Mouse (Mus musculus): ENCODE measurements around the gene Nfia.

Nfia gene

GRCm38 (mm10) chr4:97772641-97773040 lies at the start of gene Nfia:
Nfia (plus strand) TSS chr4:97772734.
- DNase-seq: no peak

DNA sequence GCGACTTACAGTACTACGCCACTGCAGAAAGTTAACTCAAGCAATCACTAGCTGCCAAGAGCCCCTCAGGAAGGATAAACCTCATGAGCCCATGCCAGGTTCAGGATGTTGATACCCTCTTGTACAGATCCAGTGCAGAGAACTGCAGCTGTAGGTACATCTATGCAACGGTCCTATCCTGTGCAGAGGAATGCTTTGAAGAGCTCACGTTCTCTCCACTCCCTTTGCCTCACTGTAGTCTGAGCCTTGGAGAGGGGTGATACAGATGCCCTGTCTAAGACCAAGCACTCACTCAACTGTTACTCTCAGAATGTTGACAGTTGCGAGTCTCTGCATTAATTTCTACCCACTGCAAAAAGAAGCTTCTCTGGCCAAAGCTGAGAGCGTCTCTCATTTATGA lies 49.2 kb upstream of the Nfia start:
- DNase-seq: no peak

DNA sequence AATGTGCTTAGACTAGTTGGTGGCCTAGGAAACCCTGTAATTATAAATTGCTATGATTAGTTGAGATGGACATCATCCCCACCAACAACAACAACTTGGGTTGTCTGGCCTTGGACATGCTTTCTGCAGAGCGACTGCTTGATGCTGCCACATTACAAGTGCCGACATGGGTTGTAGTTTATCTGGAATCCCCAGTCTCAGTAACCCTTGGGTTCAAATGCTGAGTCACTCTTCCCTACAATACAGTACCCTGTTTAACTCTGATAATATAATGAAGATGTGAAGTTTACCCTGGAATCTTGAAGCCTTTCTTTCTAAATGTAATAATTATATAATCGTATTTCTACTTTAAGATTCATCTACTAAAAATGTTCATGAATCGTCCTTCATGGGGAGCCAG lies 44.0 kb upstream of the Nfia start:
- DNase-seq: no peak

DNA sequence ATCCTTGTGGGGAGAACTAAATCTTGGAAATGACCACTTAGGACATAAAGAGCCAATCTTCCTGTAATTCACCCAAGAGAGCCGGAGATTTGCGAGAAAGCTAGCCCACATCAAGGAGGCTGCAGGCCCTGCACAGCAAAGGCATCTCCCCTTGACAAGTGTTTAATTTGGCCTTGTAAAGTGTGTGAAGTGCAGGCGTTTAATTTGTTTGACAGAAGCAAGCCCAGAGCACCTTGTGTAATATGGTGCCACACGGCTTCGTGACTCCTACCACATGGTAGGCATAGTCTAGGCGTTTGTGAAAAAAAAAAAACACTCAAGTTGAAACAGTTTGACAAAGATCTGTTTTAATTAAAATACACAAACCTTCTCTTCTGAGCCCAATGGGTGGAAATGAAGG lies 42.5 kb upstream of the Nfia start:
- no peak for DNase-seq

DNA sequence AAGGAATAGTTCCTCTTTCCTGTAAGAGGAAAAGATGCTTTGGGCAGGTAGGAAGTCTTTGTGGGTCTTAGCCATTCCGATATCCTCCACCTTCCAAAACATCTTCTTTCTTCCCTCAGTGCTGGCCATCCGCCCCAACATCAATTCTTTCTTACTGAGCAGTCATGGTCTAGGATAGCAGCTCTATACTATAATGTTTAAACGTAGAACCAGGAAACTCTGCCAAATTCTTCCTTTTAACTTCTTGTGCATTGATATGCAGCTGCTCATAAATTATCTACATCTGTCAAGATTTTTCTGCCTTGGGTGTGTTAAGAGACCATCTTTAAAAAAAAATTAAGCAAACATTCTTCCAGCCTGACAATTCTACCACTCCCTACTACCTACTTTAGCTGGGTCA lies 42.1 kb upstream of the Nfia start:
- DNase-seq: no peak

DNA sequence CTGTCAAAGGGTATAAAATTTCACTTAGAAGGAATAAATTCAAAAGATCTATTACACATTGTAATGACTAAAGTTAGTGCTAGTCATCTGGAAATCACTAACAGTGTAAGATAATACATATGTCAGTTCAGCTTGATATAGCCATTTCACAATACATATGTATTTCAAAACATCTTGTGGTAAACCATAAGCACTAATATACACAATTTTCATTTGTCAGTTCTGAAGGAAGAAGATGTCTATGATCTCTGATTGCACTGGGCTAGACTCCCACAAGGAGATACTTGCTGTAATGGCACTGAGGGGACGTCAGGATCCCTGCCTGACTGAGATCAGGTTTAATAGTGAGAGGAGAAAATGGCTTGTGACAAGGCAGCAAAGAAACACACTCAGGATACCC lies 39.1 kb upstream of the Nfia start:
- DNase-seq: no peak

DNA sequence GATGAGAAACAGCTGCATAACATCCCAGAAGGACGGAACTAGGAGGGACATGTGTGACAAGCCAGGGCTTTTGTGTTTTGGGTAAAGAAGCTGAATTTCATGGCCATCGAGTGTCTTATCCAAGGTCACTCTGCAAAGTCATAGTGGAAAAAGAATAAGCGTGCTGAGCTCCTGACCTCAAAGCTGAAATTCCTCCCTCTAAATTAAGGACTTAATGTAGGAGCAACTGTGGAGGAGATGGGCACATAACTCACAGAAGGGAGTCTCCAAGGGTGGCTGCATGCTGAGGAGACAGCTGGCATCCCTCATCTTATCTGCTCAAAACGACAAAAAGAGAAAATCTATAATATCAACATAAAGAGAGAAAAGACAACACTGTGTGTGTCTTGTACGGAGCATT lies 28.6 kb upstream of the Nfia start:
- no peak for DNase-seq

GRCm38 (mm10) chr4:97745296-97746105 lies 27.0 kb upstream of the Nfia start:
- DNase-seq: peak; percentile 88

GRCm38 (mm10) chr4:97746106-97746900 lies 26.2 kb upstream of the Nfia start:
- no peak for DNase-seq

- DNase-seq: no peak
These were observed 22.1 kb upstream of the Nfia start for GRCm38 (mm10) chr4:97750401-97750800.

- peak; percentile 93 for DNase-seq
These were observed 21.5 kb upstream of the Nfia start for GRCm38 (mm10) chr4:97751030-97751482.

DNA sequence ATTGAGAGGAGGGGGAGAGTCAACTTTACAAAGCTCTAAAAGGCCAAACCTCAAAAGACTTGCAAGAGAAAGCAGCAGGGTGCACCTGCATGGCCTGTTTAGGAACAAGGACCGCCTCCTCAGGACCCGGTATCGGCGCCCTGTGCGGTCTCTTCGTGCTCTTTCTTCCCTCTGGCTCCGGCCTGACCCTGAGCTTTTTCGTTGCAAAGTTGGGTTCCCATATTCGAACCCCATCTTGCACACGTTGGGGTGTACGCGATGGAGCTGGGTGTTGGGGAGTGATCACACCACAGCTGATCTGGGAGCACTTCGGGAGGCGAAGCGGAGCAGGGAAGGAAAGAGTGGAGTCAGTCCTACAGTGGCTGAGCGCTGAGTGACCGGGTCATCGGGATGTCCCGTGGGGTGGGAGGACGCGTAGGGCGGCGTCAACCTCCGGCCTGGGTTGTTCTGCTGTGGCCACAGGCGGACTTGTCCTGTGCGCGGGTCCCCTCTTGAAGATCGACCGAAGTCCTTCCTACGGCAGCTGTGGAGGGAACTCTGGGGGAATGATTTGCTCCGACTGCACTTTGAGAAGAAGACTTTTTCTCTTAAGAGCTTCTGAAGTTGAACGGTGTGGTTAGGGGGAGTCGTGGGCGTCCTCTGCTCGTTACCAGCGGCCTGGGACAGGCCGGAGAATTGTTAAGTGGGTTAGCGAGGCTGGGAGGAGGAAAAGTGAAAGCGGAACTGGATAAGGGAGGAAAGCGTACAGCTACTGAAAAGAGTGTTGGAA lies 20.9 kb upstream of the Nfia start:
- peak; percentile 62 for DNase-seq

GRCm38 (mm10) chr4:97752276-97753010 lies 20.1 kb upstream of the Nfia start:
- DNase-seq: no peak

GRCm38 (mm10) chr4:97753521-97753920 lies 19.0 kb upstream of the Nfia start:
- DNase-seq: no peak

DNA sequence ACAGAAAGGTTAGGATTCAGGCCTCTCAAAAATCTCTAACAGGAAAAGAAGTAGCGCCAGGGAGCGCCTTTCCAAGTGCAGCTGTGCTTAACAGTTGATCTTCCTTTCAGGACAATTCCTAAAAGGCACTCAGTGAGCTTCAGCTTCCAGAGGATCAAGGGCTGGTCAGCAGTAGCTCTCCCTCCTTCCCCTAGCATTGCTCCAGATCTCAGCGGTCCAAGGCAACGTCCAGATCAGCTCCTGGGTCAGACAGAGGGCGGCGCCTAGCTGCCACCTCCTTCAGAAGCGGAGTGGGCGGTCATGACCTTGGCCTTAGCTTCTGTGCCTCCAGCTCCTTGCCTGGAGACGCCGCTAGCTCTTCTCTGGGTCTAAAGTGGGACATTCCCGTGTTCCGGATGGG lies 18.3 kb upstream of the Nfia start:
- peak; percentile 58 for DNase-seq

- DNase-seq: peak; percentile 83
These were observed 15.1 kb upstream of the Nfia start for GRCm38 (mm10) chr4:97757207-97757977.

- peak; percentile 76 for DNase-seq
These were observed 14.5 kb upstream of the Nfia start for GRCm38 (mm10) chr4:97757978-97758461.

- DNase-seq: no peak
These were observed 13.9 kb upstream of the Nfia start for GRCm38 (mm10) chr4:97758661-97759060.

DNA sequence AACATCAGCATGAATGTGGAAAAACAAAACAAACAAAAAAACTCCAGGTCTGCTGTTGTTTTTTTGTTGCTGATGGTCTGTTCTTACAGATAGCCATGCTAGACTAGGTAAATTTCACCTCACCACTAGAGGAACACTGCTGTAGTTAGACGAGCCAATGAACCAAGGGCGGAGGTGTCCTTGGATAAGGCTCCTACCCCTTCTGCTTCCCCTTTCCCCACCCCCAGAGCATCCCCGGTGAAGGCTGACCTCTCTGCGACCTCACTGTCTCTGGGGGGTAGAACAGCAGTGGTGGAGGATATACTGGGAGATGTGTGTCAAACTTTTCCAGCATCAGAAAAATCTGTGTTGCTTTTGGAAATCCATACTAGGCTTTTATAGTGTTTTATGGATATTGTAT lies 7.9 kb upstream of the Nfia start:
- DNase-seq: no peak

GRCm38 (mm10) chr4:97765341-97766020 lies 7.1 kb upstream of the Nfia start:
- DNase-seq: no peak

DNA sequence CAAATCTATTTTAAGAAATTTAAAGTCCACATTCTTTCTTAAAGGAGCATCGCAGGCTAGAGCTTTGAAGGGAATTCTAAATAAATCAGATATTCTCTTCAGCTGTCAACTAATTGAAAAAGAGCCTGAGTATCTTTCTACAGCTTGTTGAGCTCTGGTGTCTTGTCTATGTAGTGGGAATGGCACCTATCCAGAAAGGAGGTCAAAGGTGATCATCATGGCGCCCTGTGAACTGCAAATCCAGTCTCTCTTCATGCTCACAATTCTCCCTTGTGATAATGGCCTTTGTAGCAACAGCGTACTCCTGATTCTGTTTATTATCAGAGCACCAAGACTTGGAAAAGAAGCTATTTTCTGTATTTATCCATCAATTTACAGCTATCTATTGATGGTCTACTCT lies 6.4 kb upstream of the Nfia start:
- no peak for DNase-seq

All from retina, postnatal 1 day (tissue).